Mouse (Mus musculus): ENCODE results near the gene Ccnc.

The Ccnc gene

DNA sequence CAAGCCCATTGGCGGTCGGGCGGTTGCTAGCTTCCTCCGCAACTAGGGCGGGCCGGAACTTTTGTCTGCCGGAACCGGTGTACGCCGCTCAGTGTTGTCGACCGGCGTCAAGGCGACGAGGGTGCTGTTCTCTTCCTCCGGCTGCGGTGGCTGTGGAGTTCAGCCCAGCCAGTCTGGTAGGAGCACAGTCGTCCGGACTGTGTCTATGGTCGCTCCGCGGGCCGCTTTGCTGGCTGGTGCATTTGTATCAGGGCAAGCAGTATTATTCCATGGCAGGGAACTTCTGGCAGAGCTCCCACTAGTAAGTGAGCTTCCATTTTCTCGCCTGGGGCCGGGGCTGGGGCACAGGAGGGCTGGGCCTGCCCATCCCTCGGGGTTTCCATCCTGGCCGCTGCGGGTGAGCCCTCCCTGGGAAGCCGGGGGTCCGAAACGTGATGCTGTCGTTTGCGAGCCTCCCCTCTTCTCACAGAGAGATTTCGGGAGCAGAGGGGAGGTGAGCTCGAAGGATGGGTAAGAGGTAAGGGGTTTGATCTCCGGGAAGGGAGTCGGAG lies at the start of gene Ccnc:
Ccnc (plus strand) TSS at position 87 of the 551 bp plus-strand sequence.
- DNase-seq = peak; percentile 93

DNA sequence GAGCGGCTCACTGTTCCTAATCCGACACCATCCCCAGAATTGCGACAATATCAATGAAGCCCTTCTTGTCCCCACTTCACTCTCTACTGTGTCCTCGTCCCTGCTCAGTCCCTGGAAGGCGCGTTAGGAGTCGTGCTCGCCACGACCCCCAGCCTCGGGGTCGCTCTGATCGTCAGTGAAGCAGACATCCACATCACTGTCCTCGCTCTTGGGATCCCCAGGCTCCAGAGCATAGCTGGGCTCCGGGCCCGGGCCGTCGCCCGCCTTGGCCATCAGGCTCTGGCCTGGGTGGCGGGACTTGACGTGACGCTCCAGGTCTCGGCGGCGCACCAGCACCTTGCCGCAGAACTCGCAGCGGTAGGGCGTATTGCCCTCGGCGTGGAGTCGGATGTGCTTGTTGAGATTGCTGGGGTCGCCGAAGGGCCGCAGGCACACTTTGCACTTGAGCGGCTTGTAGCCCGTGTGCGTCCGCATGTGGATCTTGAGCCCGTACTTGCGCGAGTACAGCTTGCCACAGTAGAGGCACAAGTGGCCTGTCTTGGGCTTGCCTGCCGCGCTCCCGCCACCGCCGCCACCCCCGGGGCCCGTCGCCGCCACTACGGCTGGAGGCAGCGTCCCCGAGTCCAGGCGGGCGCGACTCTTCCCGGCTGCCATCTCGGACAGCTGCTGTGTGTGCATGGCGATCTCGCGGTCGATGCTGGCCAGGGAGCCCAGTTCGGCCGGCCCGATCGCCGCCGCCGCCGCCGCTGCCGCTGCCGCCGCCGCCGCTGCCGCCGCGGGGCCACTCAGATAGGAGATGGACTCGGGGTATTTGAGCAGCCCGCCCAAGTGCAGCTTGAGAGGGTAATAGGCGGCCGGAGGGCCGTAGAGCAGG lies 49.2 kb upstream of the Ccnc start:
- DNase-seq = no peak

DNA sequence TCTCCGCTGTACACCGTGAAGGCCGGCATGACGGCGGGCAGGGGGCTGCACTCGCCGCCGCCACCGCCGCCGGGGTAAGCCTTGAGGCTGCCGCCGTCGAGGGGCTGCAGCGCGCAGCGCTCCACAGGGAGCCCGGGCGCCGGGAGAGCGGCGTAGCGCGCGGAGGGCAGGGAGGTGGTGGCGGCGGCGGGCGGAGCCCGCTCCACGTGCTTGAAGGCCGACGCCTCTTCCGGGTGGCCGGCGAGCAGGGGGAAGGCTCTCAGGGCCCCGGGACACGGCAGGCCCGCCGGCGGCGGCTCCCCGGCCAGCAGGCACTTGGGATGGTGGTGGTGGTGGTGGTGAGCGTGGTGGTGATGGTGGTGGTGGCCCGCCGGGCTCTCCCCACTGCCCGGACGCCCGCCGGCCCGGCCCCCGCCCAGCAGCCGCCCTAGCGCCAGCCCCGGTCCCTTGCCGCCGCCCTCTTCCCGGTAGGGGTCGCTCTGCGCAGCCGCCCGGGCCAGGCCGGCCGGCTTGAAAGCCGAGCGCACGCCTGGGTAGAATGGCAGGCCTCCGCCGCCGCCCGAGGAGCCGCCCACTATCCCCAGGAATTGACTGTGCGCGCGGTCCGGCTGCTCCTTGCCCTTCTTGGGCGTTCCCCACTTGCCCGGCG lies 48.4 kb upstream of the Ccnc start:
- DNase-seq = no peak

DNA sequence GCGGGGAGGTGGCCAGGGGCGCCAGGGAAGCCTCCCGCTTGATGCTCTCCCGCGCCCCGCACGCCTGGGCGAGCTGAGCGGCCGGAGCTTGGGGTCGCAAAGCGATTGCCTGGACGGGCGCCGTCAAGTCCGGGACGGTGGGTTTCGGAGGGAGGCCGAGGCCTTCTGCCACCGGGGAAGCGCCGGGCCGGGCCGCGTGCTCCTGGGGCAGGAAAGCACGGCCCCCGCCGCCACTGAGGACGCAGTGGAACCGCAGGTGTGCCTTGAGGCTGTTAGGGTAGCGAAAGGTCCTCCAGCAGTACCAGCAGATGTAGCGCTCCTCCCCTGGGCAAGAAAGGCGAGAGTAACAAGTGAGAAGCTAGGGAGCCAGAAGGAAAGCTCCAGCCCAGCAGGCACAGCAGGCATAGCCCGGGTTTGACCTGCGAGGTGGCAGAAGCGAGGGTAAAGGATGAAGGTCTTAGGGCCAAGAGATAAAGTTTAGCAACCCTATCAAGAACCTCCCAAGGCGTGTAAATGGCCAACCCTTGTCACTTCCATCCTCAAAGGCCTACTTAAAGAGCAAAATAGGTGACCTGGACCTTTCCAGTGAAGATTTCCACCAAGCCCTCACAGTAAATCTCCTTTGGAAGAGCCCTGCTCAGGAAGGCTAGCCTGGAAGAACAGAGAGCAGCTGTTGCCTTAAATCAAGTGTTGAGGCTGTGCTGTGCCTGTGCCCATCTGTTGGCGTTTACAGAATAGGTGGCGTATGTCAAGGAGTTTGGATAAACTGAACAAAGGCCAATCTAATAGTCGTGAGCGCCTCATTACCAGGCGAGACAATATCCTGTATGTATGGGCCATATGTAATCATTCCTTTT lies 47.6 kb upstream of the Ccnc start:
- DNase-seq = no peak

DNA sequence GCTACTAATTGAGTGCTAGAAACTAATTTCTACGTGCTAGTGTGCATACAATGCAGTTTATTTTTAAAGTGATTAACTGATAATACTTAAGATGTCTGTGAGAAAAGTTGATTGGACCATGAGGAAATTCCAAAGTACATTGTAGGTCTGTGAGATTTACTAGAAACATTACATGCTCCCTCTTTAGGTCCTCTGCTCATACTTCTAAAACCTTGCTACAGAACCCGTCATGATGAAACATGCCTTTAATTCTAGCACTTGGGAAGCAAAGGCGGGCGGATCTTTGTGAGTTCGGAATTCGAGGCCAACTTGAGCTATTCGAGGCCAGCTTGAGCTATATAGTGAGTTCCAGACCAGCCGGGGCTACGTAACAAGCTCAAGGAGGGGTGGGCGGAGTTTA lies 46.5 kb upstream of the Ccnc start:
- no peak for DNase-seq

DNA sequence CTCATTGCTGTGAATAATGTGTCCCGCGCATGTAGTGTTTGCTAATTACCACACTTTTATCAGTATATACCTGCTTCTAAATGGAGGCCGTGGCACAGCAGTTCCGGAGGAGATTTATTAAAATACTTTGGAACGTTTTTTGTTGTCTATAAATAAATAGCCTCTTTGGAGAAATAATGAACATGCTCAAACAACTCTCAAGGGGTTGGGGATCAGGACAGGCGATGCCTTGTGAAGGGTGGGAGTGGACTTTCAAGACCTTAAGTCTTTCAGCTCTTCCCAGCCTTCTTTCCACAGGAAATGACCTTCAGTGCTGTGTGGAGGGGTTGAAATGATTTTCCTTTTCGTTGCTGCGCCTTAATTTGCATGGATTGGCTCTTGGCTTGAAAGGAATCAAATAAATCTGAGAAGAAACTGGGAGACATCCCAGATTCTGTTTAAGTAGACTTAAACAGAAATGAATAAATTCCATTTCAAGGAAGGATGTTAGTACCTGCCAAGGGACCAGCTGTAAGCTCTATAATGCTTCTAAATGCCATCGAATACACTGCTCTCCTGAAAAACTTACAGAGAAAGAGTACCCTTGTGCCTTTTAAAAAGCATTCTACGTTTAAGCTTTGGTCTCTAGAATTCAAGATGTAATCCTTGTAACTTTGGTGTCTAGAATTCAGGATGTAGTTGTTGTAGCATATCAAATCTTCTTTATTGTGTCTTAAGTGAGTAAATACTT lies 44.9 kb upstream of the Ccnc start:
- DNase-seq = no peak

DNA sequence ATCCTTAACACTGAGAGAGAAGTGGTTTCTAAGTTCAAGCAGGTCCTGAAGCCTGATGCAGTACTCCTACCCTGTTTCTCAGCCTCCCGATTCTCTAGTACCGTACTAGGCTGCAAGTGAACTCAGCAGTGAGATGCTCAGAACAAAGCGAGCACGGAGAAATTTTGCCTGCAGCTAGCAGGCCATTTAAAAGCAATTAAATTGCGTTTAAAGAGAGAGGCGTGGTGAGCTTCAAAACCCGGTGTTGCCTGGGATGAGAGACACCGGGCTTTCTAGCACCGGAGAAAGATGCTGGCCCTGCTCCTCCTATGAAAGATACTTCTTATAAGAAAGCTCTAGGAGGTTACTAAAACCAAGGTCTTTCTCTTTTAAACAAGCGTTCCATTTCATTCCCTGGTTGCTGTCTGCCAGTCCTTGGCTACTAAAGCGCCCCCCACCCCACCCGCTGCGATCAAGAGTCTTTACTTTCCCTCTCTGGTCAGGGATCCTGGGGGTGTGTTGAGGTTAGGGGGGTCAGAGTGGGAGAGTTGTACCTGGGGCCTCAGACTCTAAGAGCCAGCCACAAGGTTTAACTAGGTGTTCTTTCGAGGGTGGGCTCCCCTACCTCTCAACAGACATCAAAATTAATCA lies 43.0 kb upstream of the Ccnc start:
- no peak for DNase-seq

DNA sequence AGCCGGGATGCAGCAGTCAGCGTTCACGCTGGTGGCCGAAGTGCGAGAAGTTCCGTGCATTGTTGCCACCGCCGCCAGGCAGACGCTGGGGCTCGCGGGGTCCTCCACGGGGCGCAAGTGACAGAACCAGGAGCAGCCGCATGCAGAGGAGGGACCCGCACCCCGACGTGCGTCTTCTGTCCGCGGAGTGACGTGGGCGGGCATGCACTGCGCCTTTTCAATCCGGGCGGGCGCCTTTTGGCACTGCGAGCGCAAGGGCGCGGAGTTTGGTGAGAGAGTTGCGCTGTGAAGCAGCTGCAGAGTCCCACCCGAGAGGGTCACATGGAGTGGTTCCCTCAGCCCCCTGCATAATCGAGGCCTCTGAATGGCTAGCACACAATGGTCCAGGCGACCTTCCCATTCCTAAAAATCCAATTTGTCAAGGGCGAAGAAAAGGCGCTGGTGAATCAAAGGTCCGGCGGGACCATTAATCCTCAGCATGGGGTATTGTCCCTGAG lies 41.9 kb upstream of the Ccnc start, which contains the start of gene Prdm13:
Prdm13 (minus strand) TSS at position 369 of the 497 bp plus-strand sequence.
- no peak for DNase-seq

DNA sequence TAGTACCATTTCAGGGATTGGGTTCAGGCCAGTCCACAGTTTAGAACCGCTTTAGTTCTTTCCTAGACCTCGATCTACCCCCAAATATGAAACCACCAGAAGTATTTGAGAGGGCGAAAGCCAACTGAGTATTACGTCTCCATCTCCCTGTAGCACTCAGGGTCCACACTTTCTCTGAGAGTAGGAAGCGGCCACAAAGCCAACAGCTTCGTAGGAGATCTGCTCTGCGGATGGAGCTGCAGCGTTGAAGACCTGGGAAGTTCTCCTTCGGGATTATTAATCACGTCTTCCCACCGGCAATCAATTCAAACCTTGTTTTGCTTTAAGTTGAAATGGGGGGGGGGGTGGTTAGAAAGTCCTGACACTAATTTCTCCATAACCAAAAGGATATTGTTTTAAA lies 41.1 kb upstream of the Ccnc start:
- DNase-seq = no peak

DNA sequence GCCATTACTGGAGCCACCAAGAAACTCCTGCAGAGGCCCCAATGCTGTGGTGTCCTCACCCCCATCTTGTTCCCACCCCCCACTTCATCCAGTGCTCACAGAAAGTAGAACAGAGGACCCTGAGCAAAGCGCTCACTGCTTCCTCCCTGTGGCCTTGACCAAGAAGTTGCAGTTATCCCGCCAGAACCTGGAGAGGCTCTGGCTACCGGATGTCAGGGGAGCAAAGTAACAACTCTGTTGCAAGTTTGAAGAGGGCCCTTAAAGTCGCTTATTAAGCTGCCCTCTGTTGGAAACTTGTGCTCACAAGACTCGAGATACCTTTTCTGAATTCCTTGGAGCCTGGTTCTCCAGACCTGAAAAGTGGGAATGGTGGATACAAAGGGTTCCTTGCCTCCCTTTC lies 40.6 kb upstream of the Ccnc start:
- DNase-seq = no peak

DNA sequence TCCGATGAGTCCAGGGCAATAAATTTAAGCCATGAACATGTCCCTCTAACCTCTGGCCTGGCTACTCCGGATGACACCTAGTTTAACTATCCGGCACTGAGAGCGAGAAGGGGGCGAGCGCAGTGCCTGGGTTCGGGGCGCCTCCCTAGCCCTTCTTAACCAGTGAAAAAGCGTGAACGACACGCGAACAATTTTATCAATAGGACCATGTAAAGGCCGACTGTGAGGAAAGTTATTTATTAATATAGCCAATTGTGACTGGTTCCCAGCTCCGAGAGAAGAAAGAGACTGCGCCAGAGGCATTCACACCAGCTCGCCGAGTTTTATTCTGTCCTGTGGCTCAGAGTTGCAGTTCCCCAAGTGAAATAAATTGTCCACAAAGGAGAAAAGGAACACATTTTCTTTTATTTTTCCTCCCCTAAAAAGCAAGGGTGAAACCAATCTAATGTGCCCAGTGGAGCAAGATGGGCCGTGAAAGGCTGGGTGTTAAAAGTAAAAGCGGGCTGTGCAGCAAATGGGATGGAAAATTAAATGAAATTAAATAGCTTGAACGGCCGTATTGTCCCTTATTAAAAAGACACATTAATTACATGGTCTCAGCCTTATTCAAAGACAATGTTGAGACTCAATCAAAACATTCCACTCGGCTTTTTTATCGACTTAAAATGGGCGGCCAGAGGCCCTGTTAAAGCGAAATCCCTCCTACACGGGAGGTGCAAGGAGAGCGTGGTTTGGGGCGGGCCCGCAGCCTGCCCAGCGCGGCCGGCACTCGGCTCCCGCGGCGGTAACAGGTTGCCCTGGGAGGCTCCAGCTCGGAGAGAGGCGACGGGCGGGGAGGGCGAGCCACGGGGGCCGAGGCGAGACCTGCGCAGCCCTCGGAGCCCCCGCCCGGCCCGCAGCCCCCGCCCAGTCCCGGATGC lies 39.5 kb upstream of the Ccnc start:
- no peak for DNase-seq

DNA sequence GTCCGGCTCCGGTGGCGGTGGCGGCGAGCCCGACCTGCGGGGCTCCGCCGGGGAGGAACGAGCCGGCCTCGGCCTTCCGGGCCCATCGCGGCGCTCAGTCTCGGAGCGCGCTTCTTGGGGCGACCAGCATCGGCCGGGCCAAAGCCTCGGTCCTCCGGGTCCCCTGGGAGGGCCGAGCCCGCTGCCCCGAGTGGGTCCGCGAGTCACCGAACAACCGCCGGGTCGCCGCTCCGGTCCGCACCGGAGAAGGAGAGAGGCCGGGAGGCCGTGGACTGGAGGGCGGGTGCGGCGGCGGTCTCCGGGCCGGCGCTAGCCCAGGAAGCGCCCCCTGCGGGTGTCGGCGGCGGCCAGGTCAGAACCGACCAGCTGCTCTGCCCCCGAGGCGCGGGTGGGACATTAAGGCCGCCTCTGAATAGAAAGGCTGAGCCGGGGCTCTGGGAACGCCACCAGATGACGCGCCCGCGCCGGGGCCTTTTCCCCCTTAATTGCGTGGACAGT lies 38.7 kb upstream of the Ccnc start:
- DNase-seq = no peak

DNA sequence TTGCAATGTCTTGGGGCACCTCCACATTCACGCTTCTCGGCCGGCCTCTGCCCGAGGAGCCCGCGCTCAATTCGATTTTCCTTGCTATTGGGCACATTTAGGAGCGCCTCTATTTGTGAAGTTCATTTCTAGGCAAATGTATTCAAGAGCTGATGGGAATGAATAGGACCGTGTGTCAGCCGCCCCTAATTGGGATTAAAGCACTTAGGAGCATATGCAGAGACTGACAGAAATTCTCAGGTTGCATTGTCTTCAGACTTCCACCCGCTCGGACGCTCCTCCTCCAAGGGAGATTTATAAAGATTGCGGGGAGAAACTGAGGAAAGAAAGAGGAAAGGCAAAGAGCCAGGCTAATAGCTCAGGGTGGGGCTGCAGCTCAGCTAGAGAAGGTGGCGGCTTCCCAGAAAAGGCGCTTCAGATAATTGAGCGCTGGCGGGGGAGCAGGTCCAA lies 38.0 kb upstream of the Ccnc start:
- no peak for DNase-seq

DNA sequence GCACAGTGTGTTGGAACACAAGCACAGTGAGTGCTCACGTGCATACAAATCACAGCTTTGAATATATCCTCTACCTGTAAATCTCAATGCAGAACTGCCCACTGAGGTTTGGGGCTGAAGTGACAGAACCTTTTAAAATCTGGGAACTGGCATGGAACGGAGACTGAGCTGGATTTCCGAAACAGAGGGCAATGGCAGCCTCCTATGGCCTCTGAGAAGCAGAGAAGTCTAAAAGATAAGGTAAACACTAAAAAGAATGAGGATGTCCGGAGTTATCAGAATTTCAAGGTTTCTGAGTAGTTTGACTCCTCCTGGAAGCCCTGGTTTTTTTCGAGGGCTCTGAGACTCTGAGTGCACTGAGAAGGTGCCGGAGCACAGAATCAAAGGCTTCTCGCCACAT lies 37.3 kb upstream of the Ccnc start:
- DNase-seq = no peak

DNA sequence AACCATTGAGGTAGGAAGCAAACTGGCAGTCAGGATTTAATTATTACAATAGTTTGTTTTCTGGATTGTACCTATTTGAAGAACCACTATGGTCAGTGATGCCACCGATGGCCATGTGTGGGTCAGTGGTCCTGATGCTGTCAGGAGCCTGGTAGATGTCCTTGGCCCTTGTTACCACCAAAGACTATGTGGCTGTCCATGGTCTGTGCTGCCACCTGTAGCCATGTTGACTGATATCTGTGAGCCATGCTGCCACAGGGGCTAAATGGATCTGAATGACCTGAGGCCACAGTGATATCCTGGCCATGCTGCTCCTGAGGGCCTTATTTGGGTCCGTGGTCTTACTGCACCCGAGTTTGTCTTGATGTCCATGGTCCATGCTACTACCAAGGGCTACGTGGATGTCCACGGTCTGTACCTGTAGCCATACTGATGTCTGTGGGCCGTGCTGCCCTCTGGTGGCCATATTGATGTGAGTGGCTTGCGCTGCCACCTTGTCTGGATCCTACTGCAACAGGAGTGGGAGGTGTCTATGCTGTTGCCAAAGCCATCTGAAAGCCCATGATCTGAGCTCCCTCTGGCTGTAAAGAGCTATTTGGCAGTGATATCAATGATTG lies 31.8 kb upstream of the Ccnc start:
- peak; percentile 48 for DNase-seq

DNA sequence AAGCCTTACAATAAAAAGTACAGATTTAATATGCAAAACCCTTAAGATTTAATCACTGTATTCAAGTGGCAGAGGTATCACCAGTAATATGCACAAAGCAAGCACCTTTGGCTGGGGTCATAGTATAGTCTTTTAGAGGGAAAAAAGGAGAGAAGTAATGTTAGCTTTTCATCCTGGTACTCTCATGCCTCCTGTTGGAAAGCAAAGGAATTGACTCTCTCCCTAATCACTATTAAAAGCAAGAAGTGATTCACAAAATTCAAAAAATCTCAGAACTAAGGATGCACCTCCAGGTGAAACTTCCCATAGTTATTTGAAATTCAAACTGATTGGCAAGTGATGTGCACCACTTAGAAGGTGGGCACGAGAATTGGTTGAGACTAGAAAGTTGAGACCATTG lies 22.5 kb upstream of the Ccnc start:
- DNase-seq = no peak

DNA sequence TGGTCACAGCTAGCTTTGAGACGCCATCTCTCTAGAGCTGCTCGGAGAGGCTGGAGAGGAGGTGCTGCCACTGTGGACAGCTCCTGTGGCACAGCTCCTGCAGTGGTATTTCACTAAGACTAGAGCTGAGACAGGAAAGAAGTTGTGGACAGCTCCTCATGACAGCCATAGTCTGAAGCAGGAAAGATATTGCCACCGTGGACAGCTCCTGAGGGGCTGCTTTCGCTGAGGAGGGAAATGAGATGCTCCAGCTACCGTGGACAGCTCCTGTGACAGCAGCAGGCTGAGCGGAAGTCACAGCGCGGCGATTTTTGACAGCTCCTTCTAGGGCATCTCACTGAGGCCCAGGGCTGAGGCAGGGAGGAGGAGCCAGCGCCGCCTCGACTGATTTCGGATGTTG lies 15.4 kb upstream of the Ccnc start:
- peak; percentile 11 for DNase-seq

DNA sequence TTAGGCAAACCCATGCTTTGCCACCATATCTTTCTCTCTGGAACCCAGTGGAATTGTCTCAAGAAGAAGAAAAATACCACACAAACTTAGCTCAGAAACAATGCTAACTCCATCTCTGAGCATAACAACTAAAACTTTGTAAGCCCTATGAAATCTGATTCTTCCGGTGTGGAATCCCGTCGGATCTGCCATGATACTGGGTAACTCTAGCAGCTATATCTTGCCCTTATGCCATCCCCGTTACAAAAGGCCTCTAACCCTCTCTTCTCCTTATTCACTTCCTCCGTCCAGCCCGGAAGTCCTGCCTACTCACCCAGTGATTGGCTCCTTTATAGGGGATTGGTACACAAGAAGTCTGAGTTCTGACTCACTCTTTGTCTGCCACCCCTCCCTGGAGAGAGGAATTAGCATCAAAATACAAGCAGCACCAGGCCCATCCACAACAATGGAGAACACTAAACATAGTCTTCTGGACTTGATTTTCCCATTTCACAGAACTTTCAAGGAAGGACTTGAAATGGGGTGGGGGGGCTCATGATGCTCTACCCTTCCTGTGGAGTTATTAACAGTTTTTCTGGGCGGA lies 4.7 kb upstream of the Ccnc start:
- DNase-seq = no peak

DNA sequence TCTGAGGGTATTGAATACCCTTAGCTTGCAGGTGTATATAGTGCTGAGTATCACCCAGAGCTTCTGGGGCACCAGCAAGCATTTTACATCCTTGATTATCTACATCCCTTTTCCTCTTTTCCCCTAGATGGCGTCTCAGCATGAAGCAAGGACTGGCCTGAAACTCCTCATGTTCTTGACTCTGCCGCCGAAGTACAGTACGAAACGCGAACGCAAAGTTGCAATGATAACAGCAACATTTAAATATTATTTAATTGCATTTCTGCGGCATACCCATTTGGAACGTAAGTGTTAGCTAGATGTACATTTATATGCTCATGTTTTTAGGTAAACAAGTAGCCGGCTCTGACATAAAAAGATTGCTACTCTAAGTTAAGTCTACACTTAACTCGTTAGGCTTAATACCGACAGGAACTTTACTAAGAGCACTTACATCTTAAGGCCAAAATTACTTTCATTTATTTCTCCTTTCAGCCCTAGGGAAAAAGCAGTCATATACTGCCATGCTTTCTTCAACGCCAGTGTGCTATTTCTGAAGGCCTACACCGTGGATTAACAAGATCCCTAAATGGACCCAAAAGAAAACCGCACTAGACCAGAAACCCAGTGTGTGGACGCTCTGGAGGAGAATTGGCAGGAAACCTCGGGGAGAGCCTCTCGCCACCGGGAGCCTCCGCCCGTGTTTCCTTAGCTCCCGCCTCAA lies 438 bp upstream of the Ccnc start:
- peak; percentile 53 for DNase-seq
